Mouse (Mus musculus) olfactory bulb, adult 2 months (tissue): ENCODE measurements around the gene Gm20390.

ENCODE experiments used
- CTCF ChIP-seq: fragments of 200-500 bp; IDR thresholded peaks from 2 replicates; pipeline ENCODE4 v1.5.1; 2012; ENCODE audit warnings: low read depth, mild to moderate bottlenecking, low read length, moderate library complexity; ENCODE audit not compliant: insufficient read depth
- POLR2A ChIP-seq: fragments of 200-500 bp; IDR thresholded peaks from 2 replicates; pipeline ENCODE4 v1.6.1; 2012; ENCODE audit warnings: mild to moderate bottlenecking, low read depth, low read length, moderate library complexity; ENCODE audit not compliant: insufficient read depth

DNA sequence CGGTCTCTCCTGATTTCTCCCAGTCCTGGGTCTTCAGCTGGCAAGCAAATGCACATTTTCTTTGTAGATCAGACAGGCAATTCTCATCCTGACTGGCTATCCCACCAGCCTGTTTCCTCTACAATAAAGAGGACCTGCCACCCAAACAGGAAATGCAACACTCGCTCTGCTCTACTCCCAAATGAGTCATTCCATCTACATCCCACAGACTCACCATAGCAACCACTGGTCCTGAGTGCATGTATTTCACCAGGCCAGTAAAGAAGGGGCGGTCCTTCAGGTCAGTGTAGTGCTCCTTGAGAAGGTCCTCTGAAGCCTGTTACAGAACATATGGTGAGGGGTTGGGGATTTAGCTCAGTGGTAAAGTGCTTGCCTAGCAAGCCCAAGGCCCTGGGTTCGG lies 5.1 kb downstream of the Gm20390 start:
- TF ChIP-seq CTCF (no peak), POLR2A (no peak)
